Mouse (Mus musculus): ENCODE measurements around the gene Eif2b3.

The Eif2b3 gene

GRCm38 (mm10) chr4:117019206-117020134 lies at the start of gene Eif2b3:
Gene Eif2b3, plus strand, starts transcription at chr4:117019402.
- DNase-seq (ENCODE audit: low read depth, low spot score), result peak; percentile 90

GRCm38 (mm10) chr4:116976503-116976902 lies 42.7 kb upstream of the Eif2b3 start:
- no peak for DNase-seq (ENCODE audit: low read depth, low spot score)

DNA sequence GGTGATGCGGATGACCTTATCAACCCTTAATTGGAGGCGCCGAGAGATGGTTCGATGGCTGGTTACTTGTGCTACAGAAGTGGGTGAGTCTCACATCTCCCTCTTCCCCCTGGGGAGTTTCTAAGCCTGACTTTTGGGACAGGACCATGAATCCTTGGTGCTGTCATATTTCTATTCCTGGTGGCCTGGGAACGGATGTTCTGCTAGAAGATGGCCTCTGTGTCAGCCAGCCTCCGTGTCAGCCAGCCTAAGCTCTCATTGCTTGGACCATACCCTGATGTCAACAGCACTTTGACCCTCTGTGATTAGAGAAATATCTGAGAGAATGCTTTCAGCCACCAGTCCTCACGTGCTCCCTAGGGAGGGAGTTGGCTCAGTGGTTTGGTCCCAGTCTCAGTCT lies 33.5 kb upstream of the Eif2b3 start:
- DNase-seq (ENCODE audit: low read depth, low spot score), result no peak

DNA sequence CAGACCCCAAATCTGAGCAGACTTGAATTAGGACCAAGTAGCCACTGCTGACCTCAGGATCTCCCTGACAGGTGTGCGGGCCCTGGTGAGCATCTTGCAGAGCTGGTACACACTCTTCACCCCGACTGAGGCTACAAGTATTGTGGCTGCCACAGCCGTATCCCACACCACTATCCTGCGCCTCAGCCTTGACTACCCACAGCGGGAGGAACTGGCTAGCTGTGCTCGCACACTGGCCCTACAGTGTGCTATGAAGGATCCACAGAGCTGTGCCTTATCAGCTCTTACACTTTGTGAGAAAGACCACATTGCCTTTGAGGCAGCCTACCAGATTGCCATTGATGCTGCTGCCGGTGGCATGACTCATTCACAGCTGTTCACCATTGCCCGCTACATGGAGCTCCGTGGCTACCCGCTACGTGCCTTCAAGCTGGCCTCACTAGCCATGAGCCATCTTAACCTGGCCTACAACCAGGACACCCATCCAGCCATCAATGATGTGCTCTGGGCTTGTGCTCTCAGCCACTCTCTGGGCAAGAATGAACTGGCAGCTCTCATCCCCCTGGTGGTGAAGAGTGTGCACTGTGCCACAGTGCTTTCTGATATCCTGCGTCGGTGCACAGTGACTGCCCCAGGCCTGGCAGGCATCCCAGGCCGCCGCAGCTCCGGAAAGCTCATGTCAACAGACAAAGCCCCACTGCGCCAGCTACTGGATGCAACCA lies 32.6 kb upstream of the Eif2b3 start:
- DNase-seq (ENCODE audit: low read depth, low spot score), result peak; percentile 36

DNA sequence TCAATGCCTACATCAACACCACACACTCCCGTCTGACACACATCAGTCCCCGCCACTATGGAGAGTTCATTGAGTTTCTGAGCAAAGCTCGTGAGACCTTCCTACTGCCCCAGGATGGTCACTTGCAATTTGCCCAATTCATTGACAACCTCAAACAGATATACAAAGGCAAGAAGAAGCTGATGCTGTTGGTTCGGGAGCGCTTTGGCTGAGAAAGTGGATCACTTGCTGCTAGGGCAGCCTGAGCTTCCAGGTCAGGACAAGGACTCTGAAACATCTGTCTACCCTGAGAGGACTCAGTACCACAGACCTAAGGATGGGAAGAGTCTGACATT lies 32.1 kb upstream of the Eif2b3 start:
- DNase-seq (ENCODE audit: low read depth, low spot score), result no peak

DNA sequence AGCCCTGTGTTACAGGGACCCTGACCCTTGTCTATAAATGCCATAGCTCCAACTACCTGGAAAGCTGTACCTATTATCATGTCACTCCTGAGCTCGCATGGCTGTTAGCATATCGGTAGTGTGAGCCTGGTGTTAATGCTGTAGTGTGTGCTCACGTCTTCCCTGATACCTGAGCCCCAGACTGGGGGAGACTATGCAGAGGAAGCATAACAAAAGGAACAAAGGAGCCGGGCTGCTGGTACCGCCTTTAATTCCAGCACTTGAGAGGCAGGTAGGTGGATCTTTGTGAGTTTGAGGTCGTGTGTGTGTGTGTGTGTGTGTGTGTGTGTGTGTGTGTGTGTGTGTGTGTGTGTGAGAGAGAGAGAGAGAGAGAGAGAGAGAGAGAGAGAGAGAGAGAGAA lies 29.5 kb upstream of the Eif2b3 start:
- DNase-seq (ENCODE audit: low read depth, low spot score), result no peak

- DNase-seq (ENCODE audit: low read depth, low spot score), result peak; percentile 89
Measured at GRCm38 (mm10) chr4:116991366-116991765, 27.8 kb upstream of the Eif2b3 start.

- peak; percentile 95 for DNase-seq (ENCODE audit: low read depth, low spot score)
Measured at GRCm38 (mm10) chr4:116993672-116994621, 25.3 kb upstream of the Eif2b3 start, which contains the start of gene Urod. Gene Urod, minus strand, starts transcription at chr4:116994413.

DNA sequence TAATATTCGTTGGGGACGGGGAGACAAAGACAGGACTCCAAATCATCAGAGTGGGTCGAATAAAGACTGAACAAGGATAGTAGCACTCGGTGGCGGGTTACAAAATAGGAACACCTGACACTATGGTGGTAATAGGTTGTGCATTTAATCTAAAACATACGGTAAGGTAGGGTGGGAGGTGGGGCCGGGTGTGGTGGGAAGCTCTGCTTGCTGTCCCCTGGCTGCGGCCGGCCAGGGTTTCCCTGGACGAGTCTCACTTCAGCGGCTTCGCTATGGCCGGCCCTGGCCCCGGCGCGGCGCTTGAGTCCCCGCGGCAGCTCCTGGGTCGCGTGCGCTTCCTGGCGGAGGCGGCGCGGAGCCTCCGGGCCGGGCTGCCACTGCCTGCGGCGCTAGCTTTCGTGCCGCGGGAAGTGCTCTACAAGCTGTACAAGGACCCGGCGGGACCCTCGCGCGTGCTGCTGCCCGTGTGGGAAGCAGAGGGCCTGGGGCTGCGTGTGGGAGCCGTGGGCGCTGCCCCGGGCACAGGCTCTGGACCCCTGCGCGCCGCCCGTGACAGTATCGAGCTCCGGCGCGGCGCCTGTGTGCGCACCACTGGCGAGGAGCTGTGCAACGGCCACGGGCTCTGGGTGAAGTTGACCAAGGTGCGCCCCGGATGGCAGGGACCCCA lies 23.9 kb upstream of the Eif2b3 start, which contains the start of gene Hectd3:
Gene Hectd3 (plus strand): TSS at position 187 of the 667 bp plus-strand sequence.
- peak; percentile 72 for DNase-seq (ENCODE audit: low read depth, low spot score)

GRCm38 (mm10) chr4:116995798-116996135 lies 23.4 kb upstream of the Eif2b3 start:
- peak; percentile 42 for DNase-seq (ENCODE audit: low read depth, low spot score)

GRCm38 (mm10) chr4:116999513-117000154 lies 19.6 kb upstream of the Eif2b3 start:
- no peak for DNase-seq (ENCODE audit: low read depth, low spot score)

DNA sequence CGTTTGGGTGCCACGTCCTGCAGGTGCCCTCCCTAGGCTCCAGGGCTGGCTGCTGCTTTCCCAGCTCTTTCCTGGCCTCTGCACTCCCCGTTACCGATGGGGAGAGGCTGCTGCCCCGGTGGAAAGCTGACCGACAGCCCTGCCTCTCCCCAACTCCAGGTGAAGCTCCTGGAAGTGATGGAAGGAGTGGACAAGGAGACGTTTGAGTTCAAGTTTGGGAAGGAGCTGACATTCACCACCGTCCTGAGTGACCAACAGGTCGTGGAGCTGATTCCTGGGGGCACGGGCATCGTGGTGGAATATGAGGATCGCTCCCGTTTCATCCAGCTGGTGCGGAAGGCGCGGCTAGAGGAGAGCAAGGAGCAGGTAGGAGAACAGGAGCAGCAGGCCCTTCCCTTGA lies 17.2 kb upstream of the Eif2b3 start:
- no peak for DNase-seq (ENCODE audit: low read depth, low spot score)

DNA sequence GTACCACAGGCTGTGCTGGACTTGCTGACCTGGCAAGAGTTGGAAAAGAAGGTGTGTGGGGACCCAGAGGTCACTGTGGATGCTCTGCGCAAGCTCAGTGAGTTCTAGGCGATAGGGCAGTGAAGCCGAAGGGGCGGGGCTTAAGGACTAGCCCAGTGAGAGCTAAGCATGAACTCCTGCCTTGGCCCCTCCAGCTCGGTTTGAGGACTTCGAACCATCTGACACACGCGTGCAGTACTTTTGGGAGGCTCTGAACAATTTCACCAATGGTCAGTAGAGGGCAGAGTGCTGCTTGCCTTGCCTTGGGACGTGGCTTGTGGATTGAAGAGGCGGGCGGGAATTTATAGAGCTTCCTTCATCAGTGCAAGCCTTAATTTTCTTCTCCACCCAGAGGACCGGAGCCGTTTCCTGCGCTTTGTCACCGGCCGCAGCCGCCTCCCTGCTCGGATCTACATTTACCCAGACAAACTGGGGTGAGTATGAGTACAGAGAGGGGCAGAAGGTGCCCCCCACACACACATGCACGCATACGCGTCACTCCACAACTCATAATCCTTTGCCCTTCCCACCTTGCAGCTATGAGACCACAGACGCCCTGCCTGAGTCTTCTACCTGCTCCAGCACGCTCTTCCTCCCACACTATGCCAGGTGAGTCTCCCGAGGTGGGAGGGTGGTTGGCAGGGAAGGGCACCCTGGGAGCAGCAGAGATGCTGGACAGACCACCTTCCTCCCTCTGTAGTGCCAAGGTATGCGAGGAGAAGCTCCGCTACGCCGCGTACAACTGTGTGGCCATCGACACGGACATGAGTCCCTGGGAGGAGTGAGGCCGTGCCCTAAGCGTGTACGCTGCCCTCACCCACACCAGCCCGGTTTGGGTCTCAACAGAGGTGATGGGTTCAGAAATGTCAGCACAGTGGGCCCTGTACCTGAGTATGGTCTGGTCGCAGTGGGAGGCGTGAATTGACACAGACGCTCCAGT lies 16.4 kb upstream of the Eif2b3 start:
- DNase-seq (ENCODE audit: low read depth, low spot score), result peak; percentile 75

DNA sequence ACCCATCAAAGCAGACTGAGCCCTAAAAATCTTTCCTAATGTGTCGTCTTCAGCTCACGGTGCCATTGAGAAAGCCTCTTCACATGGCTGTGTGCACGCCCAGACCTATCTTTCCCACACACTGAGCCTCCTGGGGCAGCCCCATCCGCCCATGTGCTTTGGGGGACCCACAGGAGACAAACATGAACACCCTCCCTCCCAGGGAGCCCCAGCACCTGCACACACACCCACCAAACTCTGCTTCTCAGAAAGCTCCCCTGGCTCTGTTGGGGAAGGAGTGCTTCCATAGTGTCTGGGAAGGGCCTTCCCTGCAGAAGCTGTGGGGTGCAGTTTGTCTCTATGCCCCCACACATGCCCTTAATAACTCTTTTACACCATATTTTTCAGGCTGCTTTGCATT lies 14.6 kb upstream of the Eif2b3 start:
- no peak for DNase-seq (ENCODE audit: low read depth, low spot score)

DNA sequence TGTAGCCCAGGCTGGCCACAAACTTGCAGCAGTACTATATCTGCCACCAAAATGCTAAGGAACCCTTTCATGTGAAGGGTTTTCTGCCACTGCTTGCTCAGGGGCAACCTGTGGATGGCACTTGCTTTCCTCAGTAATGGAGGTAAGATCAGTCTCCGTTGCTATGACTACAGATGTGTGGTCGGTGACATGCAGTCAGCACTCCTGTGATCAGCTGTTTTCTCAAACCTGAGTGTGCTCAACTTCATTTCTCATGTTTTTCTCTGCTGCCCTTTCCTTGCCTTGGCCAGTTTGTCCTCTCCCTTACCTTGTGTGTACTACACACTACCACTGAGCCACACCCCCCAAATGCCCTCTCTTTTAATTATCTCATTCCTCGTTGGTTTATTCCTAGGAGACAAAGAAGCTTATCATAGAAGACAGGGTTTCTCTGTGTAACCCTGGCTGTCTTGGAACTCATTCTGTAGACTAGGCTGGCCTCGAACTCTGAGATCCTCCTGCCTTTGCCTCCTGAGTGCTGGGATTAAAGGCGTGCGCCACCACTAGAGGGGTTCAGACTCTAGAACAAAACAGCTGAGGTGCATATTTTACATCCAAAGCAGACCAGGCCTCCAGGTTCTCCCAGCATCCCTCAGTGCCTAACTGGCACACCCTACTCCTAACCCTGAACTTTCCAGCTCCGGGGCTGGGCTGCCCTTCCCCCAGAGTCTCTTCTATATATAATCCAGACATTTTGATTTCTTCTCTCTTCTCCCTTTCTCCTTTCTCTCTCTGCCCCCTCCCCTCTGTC lies 13.4 kb upstream of the Eif2b3 start:
- DNase-seq (ENCODE audit: low read depth, low spot score), result no peak

DNA sequence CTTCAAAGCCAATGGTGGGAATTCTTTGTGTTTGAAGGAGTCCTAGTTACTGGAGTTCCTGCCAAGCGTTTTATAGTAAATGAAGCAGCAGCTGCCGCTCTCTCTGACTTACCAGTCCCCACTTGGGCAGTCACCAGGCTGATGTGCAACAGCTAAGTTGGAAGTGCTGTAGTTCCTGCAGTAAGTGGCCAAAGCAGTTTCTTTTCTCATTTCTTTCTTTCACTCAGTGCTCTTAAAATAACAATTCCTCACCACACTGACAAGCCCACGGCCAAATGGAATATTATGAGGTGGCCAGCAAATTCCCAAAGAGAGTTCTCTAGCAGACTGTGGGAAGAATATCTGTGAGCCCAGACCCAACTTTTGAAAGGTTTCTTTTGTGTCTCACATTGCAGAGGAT lies 12.1 kb upstream of the Eif2b3 start:
- DNase-seq (ENCODE audit: low read depth, low spot score), result no peak

DNA sequence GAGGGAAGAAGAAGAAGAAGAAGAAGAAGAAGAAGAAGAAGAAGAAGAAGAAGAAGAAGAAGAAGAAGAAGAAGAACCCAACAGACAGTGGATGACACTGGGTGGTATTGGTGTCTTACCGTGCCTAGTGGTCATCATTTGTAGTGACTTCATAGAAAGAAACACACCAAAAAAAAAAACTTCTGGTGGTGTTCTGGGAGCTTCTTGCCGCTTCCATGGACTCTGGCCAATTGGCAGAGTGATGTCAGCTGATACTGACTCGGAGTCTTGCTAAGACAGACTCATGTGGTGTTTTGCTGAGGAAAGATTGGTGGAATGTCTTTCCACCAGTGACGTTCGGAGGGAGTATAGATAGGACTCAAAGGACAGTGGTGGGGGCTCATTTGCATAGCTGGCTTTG lies 9.0 kb upstream of the Eif2b3 start:
- peak; percentile 27 for DNase-seq (ENCODE audit: low read depth, low spot score)

- peak; percentile 10 for DNase-seq (ENCODE audit: low read depth, low spot score)
Measured at GRCm38 (mm10) chr4:117013596-117013995, 5.6 kb upstream of the Eif2b3 start.
